8 mouse cellular contexts compared by ENCODE assay signal in genomic region chr2:73047061-73047741, GRCm38 (mm10).
A peak's percentile ranks its signal among the peaks of the same experiment; 100 is the strongest.
DNase-seq lines count a peak whose midpoint lies in the region; ATAC-seq and TF ChIP-seq lines count a peak whose summit lies in the region.

No protein-coding gene starts in this region.

- H3K79me2 ChIP-seq in C2C12 (ENCODE audit: control insufficient read depth, insufficient read depth), result no peaks in the 10 kb centered on the region

- H3K4me1 ChIP-seq in hindbrain, embryonic 13.5 days (replicated peaks), result no peaks in the 10 kb centered on the region; the same call in 1 of the 2 replicates

- no peaks in the 10 kb centered on the region for H3K79me3 ChIP-seq in C2C12 (ENCODE audit: low read depth)

- TF ChIP-seq CTCF in C2C12 (IDR thresholded peaks at IDR 0.05; ENCODE audit: control insufficient read depth, insufficient read depth, insufficient read length), result no peak

- DNase-seq in adrenal gland, postnatal 10 days, result peak; percentile 70
- DNase-seq in kidney, postnatal 10 days, result peak; percentile 62
- peak; percentile 69 to 81 for DNase-seq in lung, postnatal 4 days
- no peak for DNase-seq in frontal cortex, postnatal 14 days (ENCODE audit: low spot score in 2 of 2)

- WGBS in hindbrain, embryonic 13.5 days, result 86% methylated on average over 24 of the region's 24 CpGs

- no peak overlapping the region for H3ac ChIP-seq in C2C12 (ENCODE audit: control insufficient read depth, insufficient read length, low read depth)

- no peaks in the 10 kb centered on the region for H3K27me3 ChIP-seq in C2C12 (ENCODE audit: control insufficient read depth, insufficient read depth, insufficient read length)
- H3K27me3 ChIP-seq in hindbrain, embryonic 13.5 days, result 0 out of 2 replicates have a peak, but pooled peaks cover 4% of the 10 kb centered on the region

- no peaks in the 10 kb centered on the region for H3K9me3 ChIP-seq in hindbrain, embryonic 13.5 days

- H3K4me3 ChIP-seq in C2C12 (ENCODE audit: insufficient read depth, poor library complexity, severe bottlenecking), result no peak overlapping the region
- H3K4me3 ChIP-seq in hindbrain, embryonic 13.5 days, result no peak overlapping the region

- no peak overlapping the region for H3K27ac ChIP-seq in hindbrain, embryonic 13.5 days

- H3K4me2 ChIP-seq in hindbrain, embryonic 13.5 days, result no peak overlapping the region

- no peaks in the 10 kb centered on the region for H3K36me3 ChIP-seq in C2C12 (ENCODE audit: control insufficient read depth, insufficient read depth)
- no peaks in the 10 kb centered on the region for H3K36me3 ChIP-seq in hindbrain, embryonic 13.5 days

- H3K9ac ChIP-seq in hindbrain, embryonic 13.5 days, result no peak overlapping the region

- peak; percentile 81 for ATAC-seq in granulocyte monocyte progenitor cell, adult 5-6 weeks (replicated peaks; ENCODE audit: poor library complexity, severe bottlenecking)
- ATAC-seq in monocyte, adult 5-6 weeks (replicated peaks; ENCODE audit: insufficient number of reproducible peaks, low FRiP score, low TSS enrichment, poor library complexity, severe bottlenecking), result no peak
- ATAC-seq in hindbrain, embryonic 13.5 days (ENCODE audit: low FRiP score), result no peak

TF ChIP-seq in C2C12, 6 proteins besides CTCF, POLR2A, EP300 and RAD21:
- TF ChIP-seq CEBPB (IDR thresholded peaks at IDR 0.05; ENCODE audit: low read depth) (peak; percentile 92), MAX (IDR thresholded peaks at IDR 0.05) (no peak), MYOD1 (IDR thresholded peaks at IDR 0.05; ENCODE audit: control insufficient read depth, insufficient read length, low read depth) (no peak)

Comparison
In these comparisons a context has a peak if more than half of its experiments do, and no peak if none do; other contexts are left out.
1. DNase-seq: peak in adrenal gland, postnatal 10 days (single experiment), kidney, postnatal 10 days (single experiment) and lung, postnatal 4 days (2 of 2); none in frontal cortex, postnatal 14 days (0 of 2).